Mouse (Mus musculus) intestine, embryonic 14.5 days (tissue): Measurements from ENCODE around the gene Clgn. TPM values are rescaled to one million over a fixed set of nuclear protein-coding genes. Genes with fewer than 3 reads are reported as not detected.

ENCODE experiments used
- ATAC-seq: fragments of 200-750 bp; cut with Nextera tagmentation; replicated peaks from 2 replicates; pipeline ENCODE4 v1.8.0; 2017; ENCODE audit warnings: low read depth, moderate number of reproducible peaks, moderate TSS enrichment, moderate library complexity; ENCODE audit not compliant: low FRiP score, low TSS enrichment
- DNase-seq: peaks from one replicate; pipeline ENCODE4 v3.0.0-alpha.2; 2018; ENCODE audit warnings: low spot score
- H3K27ac ChIP-seq: fragments of 300-500 bp; sonication (generic); 2 replicates; pipeline ENCODE4 v1.5.1; 2014; ENCODE audit warnings: low read depth, mild to moderate bottlenecking, control low read depth
- H3K27me3 ChIP-seq: fragments of 300-500 bp; sonication (generic); replicated peaks from 2 replicates; pipeline ENCODE4 v1.6.1; 2014; ENCODE audit warnings: low read length, control low read depth; ENCODE audit not compliant: control insufficient read depth, insufficient read depth
- H3K36me3 ChIP-seq: fragments of 300-500 bp; sonication (generic); 2 replicates; pipeline ENCODE4 v1.6.1; 2014; ENCODE audit warnings: low read length, control low read depth; ENCODE audit not compliant: control insufficient read depth, insufficient read depth
- H3K4me1 ChIP-seq: fragments of 300-500 bp; sonication (generic); replicated peaks from 2 replicates; pipeline ENCODE4 v1.6.1; 2014; ENCODE audit warnings: low read length, control low read depth, mixed read lengths; ENCODE audit not compliant: control insufficient read depth, insufficient read depth
- H3K4me2 ChIP-seq: fragments of 300-500 bp; sonication (generic); 2 replicates; pipeline ENCODE4 v1.6.1; 2014; ENCODE audit warnings: low read length
- H3K4me3 ChIP-seq: fragments of 300-500 bp; sonication (generic); 2 replicates; pipeline ENCODE4 v1.5.1; 2014; ENCODE audit warnings: low read depth, low read length, control low read depth, mixed read lengths
- H3K9ac ChIP-seq: fragments of 300-500 bp; sonication (generic); 2 replicates; pipeline ENCODE4 v1.6.1; 2014; ENCODE audit warnings: mild to moderate bottlenecking, low read length
- H3K9me3 ChIP-seq: fragments of 300-500 bp; sonication (generic); 2 replicates; pipeline ENCODE4 v1.6.1; 2016; ENCODE audit warnings: low read length, control low read depth; ENCODE audit not compliant: control insufficient read depth
- WGBS: fragments of 180-500 bp; shearing (Covaris S2); extraction: QIAGEN DNeasy Blood & Tissue Kit; methylation state at CpG from one replicate; pipeline ENCODE4 v1.1.7; 2014; 5-methylcytosine and 5-hydroxymethylcytosine counted together
- polyA plus RNA-seq: library from polyadenylated mRNA; unstranded; fragments of >200 nt; fragmentation: Nextera tagmentation; extraction: Ambion mirVana; gene quantifications from 2 replicates; pipeline ENCODE4 v1.2.1, GENCODE M21; 2014

Clgn gene
- polyA plus RNA-seq, 1 experiment from 2014 or later = 0.58 TPM

- no peak for ATAC-seq
- Histone ChIP-seq H3K4me3 (no peak overlapping the region), H3K36me3 (no peaks in the 10 kb centered on the region), H3K4me2 (no peak overlapping the region), H3K27ac (no peak overlapping the region), H3K27me3 (no peaks in the 10 kb centered on the region), H3K4me1 (no peaks in the 10 kb centered on the region), H3K9ac (no peak overlapping the region), H3K9me3 (no peaks in the 10 kb centered on the region)
- WGBS = 95% methylated on average over 15 of the region's 15 CpGs
- no peak for DNase-seq
Measured at GRCm38 (mm10) chr8:83416878-83417277, 27.2 kb downstream of the Clgn start.

- no peak overlapping the region for H3K4me2 ChIP-seq
- DNase-seq = no peak
- H3K27me3 ChIP-seq = no peaks in the 10 kb centered on the region
- H3K36me3 ChIP-seq = no peaks in the 10 kb centered on the region
- no peak for ATAC-seq
- 81% methylated on average over 6 of the region's 6 CpGs for WGBS
- H3K4me1 ChIP-seq = no peaks in the 10 kb centered on the region
- H3K4me3 ChIP-seq = no peak overlapping the region
- no peaks in the 10 kb centered on the region for H3K9me3 ChIP-seq
- H3K9ac ChIP-seq = no peak overlapping the region
- H3K27ac ChIP-seq = no peak overlapping the region
Measured at GRCm38 (mm10) chr8:83417970-83418369, 28.3 kb downstream of the Clgn start.

- H3K27ac ChIP-seq = no peak overlapping the region
- no peaks in the 10 kb centered on the region for H3K36me3 ChIP-seq
- WGBS = 87% methylated on average over 11 of the region's 11 CpGs
Measured at GRCm38 (mm10) chr8:83418805-83419516, 29.3 kb downstream of the Clgn start.

GRCm38 (mm10) chr8:83421354-83421753, 31.7 kb downstream of the Clgn start:
- H3K9me3 ChIP-seq = no peaks in the 10 kb centered on the region
- no peak for ATAC-seq
- no peak overlapping the region for H3K27ac ChIP-seq
- no peak for DNase-seq
- no peak overlapping the region for H3K4me3 ChIP-seq
- H3K4me1 ChIP-seq = no peaks in the 10 kb centered on the region
- no peak overlapping the region for H3K9ac ChIP-seq
- no peak overlapping the region for H3K4me2 ChIP-seq
- H3K27me3 ChIP-seq = no peaks in the 10 kb centered on the region
- whole genome bisulfite sequencing = 91% methylated on average over 1 of the region's 1 CpGs
- H3K36me3 ChIP-seq = no peaks in the 10 kb centered on the region

More at GRCm38 (mm10) chr8:83418805-83419516, 29.3 kb downstream of the Clgn start:
- Histone ChIP-seq H3K4me3 (no peak overlapping the region), H3K4me1 (no peaks in the 10 kb centered on the region), H3K9ac (no peak overlapping the region), H3K4me2 (no peak overlapping the region), H3K9me3 (no peaks in the 10 kb centered on the region), H3K27me3 (no peaks in the 10 kb centered on the region)
- DNase-seq = no peak
- ATAC-seq = no peak

- no peak for DNase-seq
- Histone ChIP-seq H3K27ac (no peak overlapping the region), H3K9ac (no peak overlapping the region), H3K4me3 (no peak overlapping the region), H3K4me1 (no peaks in the 10 kb centered on the region), H3K4me2 (no peak overlapping the region), H3K9me3 (no peaks in the 10 kb centered on the region), H3K27me3 (no peaks in the 10 kb centered on the region), H3K36me3 (no peaks in the 10 kb centered on the region)
- no peak for ATAC-seq
- 79% methylated on average over 13 of the region's 13 CpGs for WGBS
Measured at GRCm38 (mm10) chr8:83423032-83423825, 33.6 kb downstream of the Clgn start.

GRCm38 (mm10) chr8:83425202-83425601, 35.5 kb downstream of the Clgn start:
- 94% methylated on average over 6 of the region's 6 CpGs for WGBS
- Histone ChIP-seq H3K27me3 (no peaks in the 10 kb centered on the region), H3K4me2 (no peak overlapping the region), H3K9me3 (no peaks in the 10 kb centered on the region), H3K4me1 (no peaks in the 10 kb centered on the region), H3K4me3 (no peak overlapping the region), H3K27ac (no peak overlapping the region), H3K36me3 (no peaks in the 10 kb centered on the region), H3K9ac (no peak overlapping the region)
- ATAC-seq (no peak), DNase-seq (no peak)

- H3K27me3 ChIP-seq = no peaks in the 10 kb centered on the region
- no peak for ATAC-seq
- H3K4me1 ChIP-seq = no peaks in the 10 kb centered on the region
- no peak overlapping the region for H3K9ac ChIP-seq
- no peaks in the 10 kb centered on the region for H3K36me3 ChIP-seq
- WGBS = 57% methylated on average over 11 of the region's 11 CpGs
- no peak overlapping the region for H3K4me3 ChIP-seq
- no peak overlapping the region for H3K27ac ChIP-seq
- no peaks in the 10 kb centered on the region for H3K9me3 ChIP-seq
- no peak overlapping the region for H3K4me2 ChIP-seq
- DNase-seq = no peak
Measured at GRCm38 (mm10) chr8:83426104-83426759, 36.6 kb downstream of the Clgn start.

- DNase-seq (no peak), ATAC-seq (no peak)
- Histone ChIP-seq H3K4me3 (no peak overlapping the region), H3K27me3 (no peaks in the 10 kb centered on the region), H3K4me2 (no peak overlapping the region), H3K27ac (no peak overlapping the region), H3K4me1 (no peaks in the 10 kb centered on the region), H3K36me3 (no peaks in the 10 kb centered on the region), H3K9ac (no peak overlapping the region), H3K9me3 (no peaks in the 10 kb centered on the region)
- WGBS = 65% methylated on average over 7 of the region's 7 CpGs
Measured at GRCm38 (mm10) chr8:83426949-83427348, 37.3 kb downstream of the Clgn start.
